Mouse (Mus musculus): Measurements from ENCODE around the gene Thoc6. TPM values are rescaled to one million over a fixed set of nuclear protein-coding genes. Genes with fewer than 3 reads are reported as not detected.

The Thoc6 gene
- total and polyA plus RNA-seq, 2 experiments from 2014 or later, result 23.2 to 35.2 TPM

GRCm38 (mm10) chr17:23699131-23700077 lies 25.7 kb upstream of the Thoc6 start:
- H3K4me1 ChIP-seq (ENCODE audit: control insufficient read depth, insufficient read depth), result no peaks in the 10 kb centered on the region
- no peaks in the 10 kb centered on the region for H3K9me3 ChIP-seq (replicated peaks; ENCODE audit: control insufficient read depth, low read length)
- H3K4me3 ChIP-seq (ENCODE audit: low read depth, low read length), result peak overlapping the region; percentile 60
- H3K27me3 ChIP-seq (ENCODE audit: control insufficient read depth, insufficient read depth, low read length), result peaks cover 29% of the 10 kb centered on the region
- peak; percentile 37 for ATAC-seq (ENCODE audit: insufficient read depth, low read depth)
- no peak for TF ChIP-seq CTCF (IDR thresholded peaks at IDR 0.05; ENCODE audit: low read depth)
- no peak for TF ChIP-seq EP300 (IDR thresholded peaks at IDR 0.05; ENCODE audit: low read depth)
- H3K27ac ChIP-seq (ENCODE audit: low read depth), result no peak overlapping the region
- H3K4me2 ChIP-seq (ENCODE audit: low read depth, low read length), result peak overlapping the region; percentile 96
- no peaks in the 10 kb centered on the region for H3K36me3 ChIP-seq (replicated peaks; ENCODE audit: control insufficient read depth, insufficient read depth, low read length)
- H3K9ac ChIP-seq (replicated peaks; ENCODE audit: low read depth, low read length), result peak overlapping the region; percentile 49
- WGBS, result under 1% methylated on average over 80 of the region's 101 CpGs
- DNase-seq (ENCODE audit: low spot score), result peak; percentile 21

GRCm38 (mm10) chr17:23695801-23696200 lies 22.1 kb upstream of the Thoc6 start:
- Histone ChIP-seq H3K4me3 (ENCODE audit: low read depth, low read length) (no peak overlapping the region), H3K4me2 (ENCODE audit: low read depth, low read length) (no peak overlapping the region), H3K27ac (ENCODE audit: low read depth) (no peak overlapping the region), H3K36me3 (replicated peaks; ENCODE audit: control insufficient read depth, insufficient read depth, low read length) (no peaks in the 10 kb centered on the region), H3K27me3 (ENCODE audit: control insufficient read depth, insufficient read depth, low read length) (peaks cover 14% of the 10 kb centered on the region), H3K9me3 (replicated peaks; ENCODE audit: control insufficient read depth, low read length) (no peaks in the 10 kb centered on the region), H3K9ac (replicated peaks; ENCODE audit: low read depth, low read length) (no peak overlapping the region), H3K4me1 (ENCODE audit: control insufficient read depth, insufficient read depth) (no peaks in the 10 kb centered on the region)
- ATAC-seq (ENCODE audit: insufficient read depth, low read depth) (no peak), DNase-seq (ENCODE audit: low spot score) (no peak)
- TF ChIP-seq CTCF (IDR thresholded peaks at IDR 0.05; ENCODE audit: low read depth) (no peak), EP300 (IDR thresholded peaks at IDR 0.05; ENCODE audit: low read depth) (no peak)
- WGBS, result 40% methylated on average over 3 of the region's 3 CpGs

- peaks cover 12% of the 10 kb centered on the region for H3K27me3 ChIP-seq (ENCODE audit: control insufficient read depth, insufficient read depth, low read length)
- no peak for ATAC-seq (ENCODE audit: insufficient read depth, low read depth)
These were observed 20.8 kb upstream of the Thoc6 start for GRCm38 (mm10) chr17:23694491-23694890.

DNA sequence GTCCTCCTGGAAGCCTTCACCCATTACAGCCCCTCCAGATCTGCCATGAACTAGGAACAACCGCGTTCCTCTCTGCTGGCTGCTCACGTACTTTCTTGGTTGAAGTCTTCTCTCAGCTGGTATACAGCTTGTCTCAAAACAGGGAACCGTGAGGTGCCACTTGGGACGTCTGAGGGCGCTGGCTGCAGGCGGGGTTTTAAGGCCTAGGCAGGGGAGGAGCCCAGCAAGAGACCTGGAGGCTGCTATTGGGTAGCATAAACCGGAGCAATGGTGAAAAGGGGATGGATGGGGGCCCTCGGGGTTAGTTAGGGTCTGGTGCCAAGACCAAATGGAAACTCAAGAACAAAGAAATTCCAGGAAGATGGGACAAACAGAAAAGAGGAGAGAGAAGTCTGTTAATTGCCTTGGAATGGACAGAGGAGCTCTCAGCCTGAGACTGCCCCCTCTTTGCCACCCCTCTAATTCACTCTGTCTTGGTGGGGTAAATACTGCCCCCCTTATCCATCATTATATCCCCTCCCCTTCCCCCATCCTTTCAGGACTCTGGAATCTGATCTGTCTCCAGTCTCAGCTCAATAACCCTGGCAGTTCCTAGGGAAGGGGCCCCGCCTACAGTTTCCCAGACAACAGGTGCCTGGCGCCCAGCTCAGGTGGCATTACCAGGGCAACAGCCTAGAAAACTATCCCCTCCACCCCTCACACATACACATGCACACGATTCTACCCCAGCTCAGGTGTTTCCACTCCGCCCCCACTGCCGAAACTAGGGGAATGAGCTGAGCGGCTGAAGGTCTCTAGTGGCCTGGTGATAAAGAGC lies 10.4 kb upstream of the Thoc6 start, which contains the start of gene Cldn9:
Gene Cldn9, minus strand, starts transcription at position 171 of the 817 bp plus-strand sequence.
- H3K27me3 ChIP-seq (ENCODE audit: control insufficient read depth, insufficient read depth, low read length), result peaks cover 57% of the 10 kb centered on the region
- ATAC-seq (ENCODE audit: insufficient read depth, low read depth) (no peak), DNase-seq (ENCODE audit: low spot score) (no peak)
- 0 out of 2 replicates have a peak, but pooled peaks cover 3% of the 10 kb centered on the region for H3K4me1 ChIP-seq (ENCODE audit: control insufficient read depth, insufficient read depth)
- H3K4me2 ChIP-seq (ENCODE audit: low read depth, low read length), result no peak within 1 kb of the TSS
- TF ChIP-seq EP300 (IDR thresholded peaks at IDR 0.05; ENCODE audit: low read depth) (no peak), CTCF (IDR thresholded peaks at IDR 0.05; ENCODE audit: low read depth) (no peak)
- no peaks in the 10 kb centered on the region for H3K36me3 ChIP-seq (replicated peaks; ENCODE audit: control insufficient read depth, insufficient read depth, low read length)
- 34% methylated on average over 15 of the region's 15 CpGs for WGBS
- no peaks in the 10 kb centered on the region for H3K9me3 ChIP-seq (replicated peaks; ENCODE audit: control insufficient read depth, low read length)
- no peak within 1 kb of the TSS for H3K27ac ChIP-seq (ENCODE audit: low read depth)
- no peak within 1 kb of the TSS for H3K4me3 ChIP-seq (ENCODE audit: low read depth, low read length)
- H3K9ac ChIP-seq (replicated peaks; ENCODE audit: low read depth, low read length), result no peak within 1 kb of the TSS

More at GRCm38 (mm10) chr17:23694491-23694890, 20.8 kb upstream of the Thoc6 start:
- Histone ChIP-seq H3K36me3 (replicated peaks; ENCODE audit: control insufficient read depth, insufficient read depth, low read length) (no peaks in the 10 kb centered on the region), H3K27ac (ENCODE audit: low read depth) (no peak overlapping the region), H3K4me3 (ENCODE audit: low read depth, low read length) (no peak overlapping the region), H3K9me3 (replicated peaks; ENCODE audit: control insufficient read depth, low read length) (no peaks in the 10 kb centered on the region), H3K9ac (replicated peaks; ENCODE audit: low read depth, low read length) (no peak overlapping the region), H3K4me1 (ENCODE audit: control insufficient read depth, insufficient read depth) (no peaks in the 10 kb centered on the region), H3K4me2 (ENCODE audit: low read depth, low read length) (no peak overlapping the region)
- 58% methylated on average over 1 of the region's 1 CpGs for WGBS
- no peak for DNase-seq (ENCODE audit: low spot score)
- TF ChIP-seq CTCF (IDR thresholded peaks at IDR 0.05; ENCODE audit: low read depth) (no peak), EP300 (IDR thresholded peaks at IDR 0.05; ENCODE audit: low read depth) (no peak)

- WGBS, result 21% methylated on average over 15 of the region's 15 CpGs
- Histone ChIP-seq H3K4me3 (ENCODE audit: low read depth, low read length) (no peak overlapping the region), H3K27me3 (ENCODE audit: control insufficient read depth, insufficient read depth, low read length) (peaks cover 65% of the 10 kb centered on the region), H3K4me2 (ENCODE audit: low read depth, low read length) (no peak overlapping the region), H3K9ac (replicated peaks; ENCODE audit: low read depth, low read length) (no peak overlapping the region), H3K36me3 (replicated peaks; ENCODE audit: control insufficient read depth, insufficient read depth, low read length) (no peaks in the 10 kb centered on the region), H3K27ac (ENCODE audit: low read depth) (no peak overlapping the region), H3K9me3 (replicated peaks; ENCODE audit: control insufficient read depth, low read length) (no peaks in the 10 kb centered on the region), H3K4me1 (ENCODE audit: control insufficient read depth, insufficient read depth) (0 out of 2 replicates have a peak, but pooled peaks cover 3% of the 10 kb centered on the region)
- no peak for ATAC-seq (ENCODE audit: insufficient read depth, low read depth)
- no peak for TF ChIP-seq EP300 (IDR thresholded peaks at IDR 0.05; ENCODE audit: low read depth)
- TF ChIP-seq CTCF (IDR thresholded peaks at IDR 0.05; ENCODE audit: low read depth), result no peak
- no peak for DNase-seq (ENCODE audit: low spot score)
These were observed 9.5 kb upstream of the Thoc6 start for GRCm38 (mm10) chr17:23683226-23683625.

Measured in heart, postnatal 0 days (tissue).